Mouse (Mus musculus) liver, embryonic 13.5 days (tissue): ENCODE data around the gene Col23a1. TPM values are rescaled to one million over a fixed set of nuclear protein-coding genes. Genes with fewer than 3 reads are reported as not detected.

Experiments used
- ATAC-seq: fragments of 200-750 bp; cut with Nextera tagmentation; 2 replicates; pipeline ENCODE4 v1.8.0; 2017; ENCODE audit warnings: low read depth, mild to moderate bottlenecking, moderate number of reproducible peaks, moderate library complexity
- DNase-seq: peaks from one replicate; pipeline ENCODE4 v3.0.0; 2022
- H3K27ac ChIP-seq: fragments of 300-500 bp; sonication (generic); 2 replicates; pipeline ENCODE4 v1.5.1; 2015; ENCODE audit warnings: moderate library complexity, mild to moderate bottlenecking, inconsistent platforms
- H3K27me3 ChIP-seq: fragments of 300-500 bp; sonication (generic); 2 replicates; pipeline ENCODE4 v1.6.1; 2015; ENCODE audit warnings: mild to moderate bottlenecking, inconsistent platforms
- H3K36me3 ChIP-seq: fragments of 300-500 bp; sonication (generic); 2 replicates; pipeline ENCODE4 v1.6.1; 2015; ENCODE audit warnings: mild to moderate bottlenecking, inconsistent platforms
- H3K4me1 ChIP-seq: fragments of 300-500 bp; sonication (generic); replicated peaks from 2 replicates; pipeline ENCODE4 v1.6.1; 2015; ENCODE audit warnings: inconsistent platforms
- H3K4me2 ChIP-seq: fragments of 300-500 bp; sonication (generic); 2 replicates; pipeline ENCODE4 v1.6.1; 2015; ENCODE audit warnings: inconsistent platforms, mild to moderate bottlenecking, moderate library complexity
- H3K4me3 ChIP-seq: fragments of 300-500 bp; sonication (generic); replicated peaks from 2 replicates; pipeline ENCODE4 v1.5.1; 2015; ENCODE audit warnings: mild to moderate bottlenecking, inconsistent platforms
- H3K9ac ChIP-seq: fragments of 300-500 bp; sonication (generic); 2 replicates; pipeline ENCODE4 v1.6.1; 2015; ENCODE audit warnings: mild to moderate bottlenecking, inconsistent platforms
- H3K9me3 ChIP-seq: fragments of 300-500 bp; sonication (generic); replicated peaks from 2 replicates; pipeline ENCODE4 v1.6.1; 2016; ENCODE audit warnings: inconsistent platforms
- WGBS: fragments of 180-500 bp; shearing (Covaris S2); methylation state at CpG from one replicate; pipeline ENCODE4 v1.1.7; 2015; ENCODE audit not compliant: insufficient replicate concordance; 5-methylcytosine and 5-hydroxymethylcytosine counted together
- polyA plus RNA-seq: library from polyadenylated mRNA; unstranded; fragments of >200 nt; fragmentation: Nextera tagmentation; extraction: Ambion mirVana; gene quantifications from 2 replicates; pipeline ENCODE4 v1.2.1, GENCODE M21; 2015

The Col23a1 gene
- polyA plus RNA-seq, 1 experiment from 2014 or later: 0.30 TPM

GRCm38 (mm10) chr11:51542424-51542823 is 252.7 kb downstream of the Col23a1 start:
- DNase-seq (no peak), ATAC-seq (no peak)
- WGBS: 63% methylated on average over 9 of the region's 9 CpGs
- Histone ChIP-seq H3K27me3 (no peaks in the 10 kb centered on the region), H3K4me3 (no peak overlapping the region), H3K36me3 (no peaks in the 10 kb centered on the region), H3K4me2 (no peak overlapping the region), H3K9me3 (no peaks in the 10 kb centered on the region), H3K9ac (no peak overlapping the region), H3K4me1 (peaks cover 29% of the 10 kb centered on the region), H3K27ac (no peak overlapping the region)

GRCm38 (mm10) chr11:51543487-51544050 is 253.8 kb downstream of the Col23a1 start:
- no peaks in the 10 kb centered on the region for H3K36me3 ChIP-seq
- no peaks in the 10 kb centered on the region for H3K27me3 ChIP-seq
- H3K27ac ChIP-seq: no peak overlapping the region
- DNase-seq: no peak
- H3K4me1 ChIP-seq: peaks cover 29% of the 10 kb centered on the region
- WGBS: 33% methylated on average over 7 of the region's 7 CpGs
- no peak for ATAC-seq
- no peaks in the 10 kb centered on the region for H3K9me3 ChIP-seq
- no peak overlapping the region for H3K4me2 ChIP-seq
- H3K9ac ChIP-seq: no peak overlapping the region
- H3K4me3 ChIP-seq: no peak overlapping the region

GRCm38 (mm10) chr11:51544413-51544812 is 254.7 kb downstream of the Col23a1 start:
- no peak for DNase-seq
- Histone ChIP-seq H3K4me3 (no peak overlapping the region), H3K36me3 (no peaks in the 10 kb centered on the region), H3K27me3 (no peaks in the 10 kb centered on the region), H3K27ac (no peak overlapping the region), H3K4me1 (peaks cover 27% of the 10 kb centered on the region), H3K9me3 (no peaks in the 10 kb centered on the region), H3K9ac (no peak overlapping the region), H3K4me2 (no peak overlapping the region)
- ATAC-seq: peak; percentile 39
- 10% methylated on average over 2 of the region's 2 CpGs for WGBS

GRCm38 (mm10) chr11:51545811-51546210 is 256.1 kb downstream of the Col23a1 start:
- Histone ChIP-seq H3K27me3 (no peaks in the 10 kb centered on the region), H3K4me3 (no peak overlapping the region), H3K9ac (no peak overlapping the region), H3K27ac (no peak overlapping the region), H3K4me1 (peaks cover 24% of the 10 kb centered on the region), H3K9me3 (no peaks in the 10 kb centered on the region), H3K4me2 (no peak overlapping the region), H3K36me3 (no peaks in the 10 kb centered on the region)
- ATAC-seq (no peak), DNase-seq (no peak)
- 38% methylated on average over 4 of the region's 4 CpGs for WGBS

GRCm38 (mm10) chr11:51551253-51551652 is 261.5 kb downstream of the Col23a1 start:
- Histone ChIP-seq H3K36me3 (no peaks in the 10 kb centered on the region), H3K27ac (no peak overlapping the region), H3K27me3 (no peaks in the 10 kb centered on the region), H3K9ac (no peak overlapping the region), H3K4me3 (no peak overlapping the region), H3K4me2 (no peak overlapping the region), H3K4me1 (peaks cover 16% of the 10 kb centered on the region), H3K9me3 (no peaks in the 10 kb centered on the region)
- ATAC-seq (no peak), DNase-seq (no peak)
- 24% methylated on average over 5 of the region's 5 CpGs for whole genome bisulfite sequencing

GRCm38 (mm10) chr11:51552091-51552490 is 262.4 kb downstream of the Col23a1 start:
- Histone ChIP-seq H3K36me3 (no peaks in the 10 kb centered on the region), H3K27ac (no peak overlapping the region), H3K4me2 (no peak overlapping the region), H3K9me3 (no peaks in the 10 kb centered on the region), H3K9ac (no peak overlapping the region), H3K4me3 (no peak overlapping the region), H3K4me1 (peaks cover 16% of the 10 kb centered on the region), H3K27me3 (no peaks in the 10 kb centered on the region)
- no peak for ATAC-seq
- 58% methylated on average over 3 of the region's 3 CpGs for whole genome bisulfite sequencing
- no peak for DNase-seq

- H3K4me1 ChIP-seq: peaks cover 16% of the 10 kb centered on the region
- no peaks in the 10 kb centered on the region for H3K9me3 ChIP-seq
- no peak overlapping the region for H3K27ac ChIP-seq
- H3K4me3 ChIP-seq: no peak overlapping the region
- WGBS: 58% methylated on average over 9 of the region's 10 CpGs
- H3K27me3 ChIP-seq: no peaks in the 10 kb centered on the region
- DNase-seq: no peak
- no peak overlapping the region for H3K4me2 ChIP-seq
- H3K9ac ChIP-seq: no peak overlapping the region
- ATAC-seq: no peak
- no peaks in the 10 kb centered on the region for H3K36me3 ChIP-seq
Measured at GRCm38 (mm10) chr11:51554590-51554989, 264.9 kb downstream of the Col23a1 start.

- no peaks in the 10 kb centered on the region for H3K36me3 ChIP-seq
- no peak overlapping the region for H3K4me3 ChIP-seq
- ATAC-seq (no peak), DNase-seq (no peak)
- WGBS: 20% methylated on average over 2 of the region's 2 CpGs
- no peak overlapping the region for H3K9ac ChIP-seq
- no peak overlapping the region for H3K27ac ChIP-seq
- peaks cover 16% of the 10 kb centered on the region for H3K4me1 ChIP-seq
- H3K27me3 ChIP-seq: no peaks in the 10 kb centered on the region
- H3K4me2 ChIP-seq: no peak overlapping the region
- H3K9me3 ChIP-seq: no peaks in the 10 kb centered on the region
Measured at GRCm38 (mm10) chr11:51555066-51555465, 265.3 kb downstream of the Col23a1 start.

GRCm38 (mm10) chr11:51563276-51563675 is 273.6 kb downstream of the Col23a1 start:
- H3K9me3 ChIP-seq: no peaks in the 10 kb centered on the region; the same call in 1 of the 2 replicates
- DNase-seq (no peak), ATAC-seq (no peak)
- no peaks in the 10 kb centered on the region for H3K27me3 ChIP-seq
- H3K4me2 ChIP-seq: no peak overlapping the region
- 74% methylated on average over 1 of the region's 1 CpGs for WGBS
- H3K27ac ChIP-seq: no peak overlapping the region
- H3K4me3 ChIP-seq: no peak overlapping the region
- H3K4me1 ChIP-seq: 0 out of 2 replicates have a peak, but pooled peaks cover 2% of the 10 kb centered on the region
- no peak overlapping the region for H3K9ac ChIP-seq
- H3K36me3 ChIP-seq: no peaks in the 10 kb centered on the region

- Histone ChIP-seq H3K27me3 (no peaks in the 10 kb centered on the region), H3K4me3 (no peak overlapping the region), H3K4me2 (no peak overlapping the region), H3K9ac (no peak overlapping the region), H3K36me3 (no peaks in the 10 kb centered on the region), H3K9me3 (no peaks in the 10 kb centered on the region; the same call in 1 of the 2 replicates), H3K4me1 (0 out of 2 replicates have a peak, but pooled peaks cover 2% of the 10 kb centered on the region), H3K27ac (no peak overlapping the region)
- ATAC-seq: peak; percentile 31; the same call in 1 of the 2 replicates
- no peak for DNase-seq
- 23% methylated on average over 3 of the region's 3 CpGs for WGBS
Measured at GRCm38 (mm10) chr11:51565062-51565461, 275.3 kb downstream of the Col23a1 start.

GRCm38 (mm10) chr11:51565951-51566350 is 276.2 kb downstream of the Col23a1 start:
- no peaks in the 10 kb centered on the region for H3K27me3 ChIP-seq
- DNase-seq: no peak
- H3K4me1 ChIP-seq: 0 out of 2 replicates have a peak, but pooled peaks cover 2% of the 10 kb centered on the region
- ATAC-seq: no peak
- no peak overlapping the region for H3K27ac ChIP-seq
- no peak overlapping the region for H3K4me2 ChIP-seq
- no peak overlapping the region for H3K4me3 ChIP-seq
- WGBS: 78% methylated on average over 6 of the region's 6 CpGs
- H3K9ac ChIP-seq: no peak overlapping the region
- no peaks in the 10 kb centered on the region; the same call in 1 of the 2 replicates for H3K9me3 ChIP-seq
- no peaks in the 10 kb centered on the region for H3K36me3 ChIP-seq

- Histone ChIP-seq H3K36me3 (no peaks in the 10 kb centered on the region), H3K4me3 (no peak overlapping the region), H3K9me3 (no peaks in the 10 kb centered on the region; the same call in 1 of the 2 replicates), H3K4me2 (no peak overlapping the region), H3K4me1 (peaks cover 2% of the 10 kb centered on the region; the same call in 1 of the 2 replicates), H3K27me3 (no peaks in the 10 kb centered on the region), H3K9ac (no peak overlapping the region), H3K27ac (no peak overlapping the region)
- 81% methylated on average over 4 of the region's 4 CpGs for WGBS
- ATAC-seq (no peak), DNase-seq (no peak)
Measured at GRCm38 (mm10) chr11:51568801-51569200, 279.1 kb downstream of the Col23a1 start.
